Mouse (Mus musculus) cerebellum, adult 8-10 months (tissue): ENCODE data around the gene Lenep.

Source experiments
- DNase-seq: peaks from one replicate; pipeline ENCODE4 v3.0.0; 2022

Gene Lenep

DNA sequence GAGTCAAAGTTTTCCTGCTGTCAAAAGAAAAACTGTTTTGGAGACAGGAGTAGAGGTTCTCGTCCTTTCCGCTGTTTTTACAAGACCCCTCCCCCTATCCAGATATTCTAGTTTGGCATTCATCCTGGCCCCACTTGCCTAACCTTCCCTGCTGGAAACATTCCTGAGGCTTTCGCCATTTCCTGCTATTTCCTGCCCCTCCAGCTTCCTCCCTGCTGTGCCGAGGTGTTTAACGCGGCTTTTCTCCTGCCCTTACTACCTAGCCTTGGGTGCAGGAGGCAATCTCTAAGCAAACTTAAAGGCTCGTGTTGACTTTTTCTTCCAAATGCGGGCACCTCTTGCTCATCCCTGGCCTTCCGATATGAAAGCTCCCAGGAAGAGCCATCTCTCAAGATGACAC lies 17.0 kb upstream of the Lenep start:
- DNase-seq: no peak

DNA sequence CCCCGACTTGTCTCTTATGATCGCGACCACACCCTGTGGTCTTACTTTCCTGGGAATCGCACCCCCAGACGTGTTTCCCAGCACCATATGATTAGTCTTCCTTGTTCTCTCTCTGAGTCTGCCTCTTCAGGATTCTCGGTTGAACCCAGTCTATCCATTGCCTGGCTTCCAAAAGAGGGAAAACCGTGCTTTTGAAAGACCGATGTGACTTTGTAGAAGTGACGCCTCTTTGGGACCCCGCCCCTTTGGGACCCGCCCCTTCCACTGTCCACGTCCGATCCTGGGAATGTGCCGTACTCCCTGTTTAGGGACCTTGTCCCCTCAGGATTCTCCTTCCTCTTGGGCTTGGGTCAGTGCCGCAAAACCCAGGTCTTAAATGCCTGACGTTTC lies 16.3 kb upstream of the Lenep start:
- peak; percentile 37 for DNase-seq

- DNase-seq: peak; percentile 84
Observed at GRCm38 (mm10) chr3:89418170-89418860, 15.7 kb upstream of the Lenep start, which contains the start of the genes Cks1b and Shc1. Gene Cks1b, minus strand, starts transcription at chr3:89418383. Gene Shc1, plus strand, starts transcription at chr3:89418443.

DNA sequence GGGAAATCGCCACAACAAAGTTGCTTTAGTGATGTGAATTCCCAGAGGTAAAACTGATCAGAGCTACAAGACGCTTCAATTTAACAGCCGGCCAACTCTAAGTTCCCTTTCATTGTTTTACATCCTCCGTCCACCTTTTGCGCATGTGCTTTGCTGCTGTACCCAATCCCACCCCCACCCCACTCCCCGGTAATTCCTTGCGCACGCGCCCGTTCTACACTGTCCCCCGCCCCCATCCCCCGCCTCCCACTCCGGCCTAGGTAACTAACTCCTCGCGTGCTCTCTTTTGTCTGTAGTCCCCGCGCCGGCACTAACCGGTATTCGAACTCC lies 15.2 kb upstream of the Lenep start:
- DNase-seq: no peak

GRCm38 (mm10) chr3:89417131-89417530 lies 14.5 kb upstream of the Lenep start:
- DNase-seq: no peak

- no peak for DNase-seq
Observed at GRCm38 (mm10) chr3:89416158-89416557, 13.6 kb upstream of the Lenep start.

- DNase-seq: peak; percentile 100
Observed at GRCm38 (mm10) chr3:89411490-89412393, 9.1 kb upstream of the Lenep start, which contains the start of gene Flad1. Gene Flad1, minus strand, starts transcription at chr3:89411870.

DNA sequence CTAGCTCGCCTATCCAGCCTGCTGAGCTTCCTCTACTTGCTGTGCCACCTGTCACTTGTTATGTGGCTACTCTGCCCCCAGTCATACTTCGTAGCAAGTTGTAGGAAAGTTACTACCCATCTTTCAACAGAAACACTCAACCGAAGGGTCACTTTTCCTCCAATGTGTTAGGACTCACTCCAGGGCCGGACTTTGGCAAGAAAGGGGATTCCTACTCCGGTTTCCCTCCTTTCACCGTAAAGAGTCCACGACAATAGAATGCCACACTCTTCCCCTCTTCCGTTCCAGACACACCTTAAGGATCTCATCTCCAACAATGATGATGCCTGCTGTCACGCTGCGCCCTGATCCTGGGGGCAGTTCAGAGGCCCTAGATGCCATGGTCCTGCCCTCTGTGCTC lies 8.3 kb upstream of the Lenep start:
- DNase-seq: no peak

- no peak for DNase-seq
Observed at GRCm38 (mm10) chr3:89409701-89410100, 7.1 kb upstream of the Lenep start.

DNA sequence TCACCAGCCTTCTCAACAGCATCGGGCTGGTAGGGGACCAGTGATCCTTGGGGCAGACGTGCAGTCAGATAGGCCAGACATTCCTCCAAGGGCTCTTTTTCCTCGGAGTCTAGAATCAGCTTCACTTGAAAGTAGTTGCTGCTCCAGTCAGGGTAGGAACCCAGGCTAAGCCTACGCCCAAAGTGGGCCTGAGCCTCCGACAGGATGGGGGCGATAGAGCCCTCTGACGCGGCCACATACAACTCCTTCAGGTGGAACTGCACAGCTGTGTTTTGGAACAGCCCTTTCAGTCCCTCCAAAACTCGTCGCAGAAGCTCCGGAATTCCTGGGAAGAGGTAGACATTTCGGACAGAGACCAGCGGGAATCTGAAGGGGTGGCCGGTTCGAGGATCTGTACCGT lies 5.9 kb upstream of the Lenep start:
- DNase-seq: no peak

DNA sequence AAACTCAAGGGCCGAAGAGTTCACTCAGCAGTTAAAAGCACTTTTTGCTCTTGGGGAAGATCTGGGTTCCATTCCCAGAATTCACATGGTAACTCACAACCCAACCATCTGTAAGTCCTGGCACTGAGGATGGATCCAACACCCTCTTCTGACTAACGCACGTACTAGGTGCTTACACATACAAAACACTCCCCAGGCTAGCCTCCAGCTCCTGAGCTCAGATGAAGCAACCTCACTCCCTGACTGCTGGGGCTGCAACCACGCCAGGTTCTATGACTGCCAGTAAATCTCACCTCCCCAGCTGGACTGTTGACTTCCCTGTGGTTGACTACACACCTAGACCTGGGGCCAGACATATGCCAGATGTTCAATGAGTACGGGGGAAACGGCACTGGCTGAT lies 4.3 kb upstream of the Lenep start:
- no peak for DNase-seq

GRCm38 (mm10) chr3:89401329-89401728 lies 1.3 kb downstream of the Lenep start:
- DNase-seq: no peak

- no peak for DNase-seq
Observed at GRCm38 (mm10) chr3:89396654-89397005, 6.0 kb downstream of the Lenep start.

DNA sequence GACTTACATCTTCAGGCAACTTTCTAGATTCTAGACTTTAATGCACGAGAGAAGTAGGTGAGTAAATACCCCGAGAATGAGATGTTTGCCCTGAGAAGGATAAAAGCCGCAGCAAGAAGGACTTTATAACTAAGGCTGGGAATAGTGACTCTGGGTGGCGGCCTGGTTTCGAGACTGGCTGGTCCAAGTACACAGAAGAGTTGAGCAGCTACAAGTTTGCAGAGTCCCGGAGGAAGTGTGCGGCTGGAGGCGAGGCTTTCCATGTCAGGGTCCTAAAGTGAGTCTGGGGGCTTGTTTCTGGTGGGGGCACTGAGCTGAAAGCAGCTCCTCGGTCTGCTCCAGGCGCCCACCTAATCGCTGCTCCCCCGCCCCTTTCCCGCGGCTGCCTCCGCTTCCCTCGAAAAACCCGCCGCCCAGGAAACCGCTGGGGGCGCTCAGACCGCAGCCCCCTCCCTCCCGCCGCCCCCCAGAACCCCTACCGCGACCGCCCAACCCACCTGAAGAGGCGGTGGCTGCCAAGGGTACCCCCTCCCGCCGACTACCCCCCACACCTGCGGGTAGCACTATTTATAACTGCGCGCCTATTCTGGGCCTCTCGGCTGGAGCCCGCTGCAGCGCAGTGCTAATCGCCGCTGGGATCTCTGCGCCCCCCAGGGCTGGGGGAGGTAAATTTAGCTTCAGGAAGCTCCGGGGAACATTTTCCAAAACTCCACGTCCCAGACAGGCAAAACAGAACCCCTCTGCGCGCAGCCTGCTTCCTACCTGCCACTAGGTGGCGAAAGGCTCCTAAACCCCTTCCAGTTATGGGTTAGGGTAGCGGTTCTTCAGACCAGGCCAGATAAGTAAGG lies 6.6 kb downstream of the Lenep start:
- peak; percentile 76 for DNase-seq

DNA sequence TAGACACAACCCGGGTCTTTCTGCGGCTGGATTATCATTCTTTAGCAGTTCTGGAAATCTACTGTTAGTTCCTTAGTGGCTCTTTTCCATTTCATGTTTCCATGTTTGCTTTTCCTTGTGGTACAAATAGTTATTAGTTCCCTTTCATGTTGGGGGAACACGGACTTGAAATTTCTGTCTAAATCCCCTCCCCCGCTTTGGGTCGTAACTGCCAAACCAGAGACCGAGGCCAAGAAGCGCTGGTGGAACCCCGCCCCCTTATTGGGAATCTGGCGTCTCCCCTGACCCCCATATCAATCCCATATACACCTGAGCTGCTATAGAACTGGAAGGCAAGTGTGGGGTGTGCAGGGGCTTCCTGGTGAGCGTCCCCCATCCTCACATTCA lies 7.2 kb downstream of the Lenep start:
- DNase-seq: peak; percentile 51

DNA sequence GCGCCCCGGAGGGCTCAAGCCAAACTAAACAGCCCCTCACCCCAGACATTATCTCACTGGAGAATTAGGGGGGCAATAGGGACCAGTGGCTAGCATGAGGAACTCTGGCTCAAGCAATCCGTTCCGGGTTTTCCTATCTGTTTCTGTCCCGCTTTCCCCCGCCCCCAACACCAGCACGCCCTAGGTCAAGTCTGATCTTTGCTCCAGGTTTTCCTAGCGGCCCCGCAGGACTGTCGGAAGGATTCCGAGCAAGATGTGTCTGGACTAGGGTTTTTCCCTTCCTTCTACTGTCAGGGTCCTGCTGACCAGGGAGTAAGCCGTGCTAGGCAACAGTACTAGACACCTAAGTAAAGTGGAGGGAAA lies 7.7 kb downstream of the Lenep start:
- DNase-seq: peak; percentile 86

DNA sequence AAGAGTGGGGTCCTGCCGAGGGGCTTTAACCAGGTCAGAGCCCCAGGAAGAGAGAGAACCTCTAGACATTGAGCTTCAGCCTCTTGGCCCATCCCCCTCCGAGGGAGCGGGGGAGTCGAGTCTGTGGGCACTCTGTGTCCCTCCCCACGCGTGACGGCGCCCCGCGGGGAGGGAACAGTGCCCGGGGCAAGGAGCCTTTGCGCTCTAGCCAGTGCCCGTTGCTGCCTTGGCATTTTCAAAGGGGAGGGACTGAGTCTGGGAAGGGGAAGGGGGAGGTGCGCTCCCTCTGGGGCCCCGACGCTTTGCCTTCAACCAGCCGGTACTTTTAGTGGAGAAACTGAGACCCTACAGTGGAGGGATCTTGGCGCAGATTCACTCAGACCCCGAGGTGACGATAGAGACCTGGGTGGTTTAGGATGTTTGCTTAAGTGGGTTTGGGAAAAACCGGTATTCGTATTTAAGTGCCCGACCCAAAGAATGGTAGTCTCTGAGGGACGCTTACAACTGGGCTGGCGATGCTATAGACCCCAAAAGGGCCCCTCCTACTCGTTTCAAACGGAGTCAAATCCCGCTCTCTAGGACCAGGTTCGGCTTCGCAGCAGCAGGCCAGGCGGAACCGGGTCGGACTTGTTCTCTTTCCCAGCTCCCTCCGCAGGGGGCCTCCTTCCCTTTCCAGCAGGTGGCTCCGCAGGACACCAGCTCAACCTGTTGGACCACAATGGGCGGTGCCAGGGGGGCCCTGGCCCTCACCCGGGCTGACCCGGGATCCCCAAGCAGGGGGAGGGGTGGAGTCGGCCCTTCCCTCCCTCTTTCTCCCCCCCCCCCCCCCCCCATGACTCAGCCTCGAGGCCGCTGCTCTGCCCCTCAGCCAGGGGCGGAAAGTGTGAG lies 8.3 kb downstream of the Lenep start, which contains the start of gene Zbtb7b:
Zbtb7b (minus strand) TSS at position 771 of the 888 bp plus-strand sequence.
- peak; percentile 86 for DNase-seq

DNA sequence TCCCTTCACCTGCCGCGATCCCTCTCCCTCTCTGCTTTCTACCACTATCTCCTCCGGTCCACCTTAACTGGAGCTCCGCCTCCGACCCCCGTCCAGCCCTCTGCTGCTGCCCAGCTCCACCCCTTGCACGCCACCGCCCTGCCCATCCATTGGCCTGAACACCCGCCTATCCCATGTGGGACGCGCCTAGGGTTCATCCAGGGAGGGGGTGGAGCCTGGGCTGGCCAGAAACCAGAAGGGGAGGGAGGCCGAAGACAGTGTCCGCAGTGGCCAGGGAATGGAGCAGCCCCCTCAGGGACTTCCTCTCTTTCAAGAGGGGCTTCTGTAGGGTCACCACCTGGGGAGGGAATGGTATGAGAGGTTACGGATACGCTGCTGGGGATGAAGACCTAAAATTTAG lies 9.0 kb downstream of the Lenep start:
- peak; percentile 99 for DNase-seq

DNA sequence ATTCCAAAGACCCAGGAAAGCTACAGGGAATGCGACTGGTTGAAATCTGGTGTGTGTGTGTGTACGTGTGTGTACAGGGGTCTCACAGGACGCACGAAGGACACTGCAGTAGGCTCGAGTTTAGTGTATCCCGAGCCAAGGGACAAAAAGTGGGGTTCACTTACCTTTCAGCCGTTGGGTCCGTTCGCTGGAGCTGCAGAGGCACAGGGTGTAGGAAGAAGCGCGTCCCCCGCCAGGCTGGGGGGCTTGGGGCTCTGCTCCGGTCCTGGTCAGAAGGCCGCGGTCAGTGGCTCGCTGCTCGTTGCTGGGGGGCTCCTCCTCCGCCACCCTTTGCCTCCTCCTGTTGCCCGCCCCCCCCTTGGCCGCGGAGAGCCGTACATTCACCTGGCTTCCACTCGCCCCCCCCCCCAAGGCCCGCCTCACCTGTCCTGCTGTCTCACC lies 9.7 kb downstream of the Lenep start:
- peak; percentile 56 for DNase-seq

DNA sequence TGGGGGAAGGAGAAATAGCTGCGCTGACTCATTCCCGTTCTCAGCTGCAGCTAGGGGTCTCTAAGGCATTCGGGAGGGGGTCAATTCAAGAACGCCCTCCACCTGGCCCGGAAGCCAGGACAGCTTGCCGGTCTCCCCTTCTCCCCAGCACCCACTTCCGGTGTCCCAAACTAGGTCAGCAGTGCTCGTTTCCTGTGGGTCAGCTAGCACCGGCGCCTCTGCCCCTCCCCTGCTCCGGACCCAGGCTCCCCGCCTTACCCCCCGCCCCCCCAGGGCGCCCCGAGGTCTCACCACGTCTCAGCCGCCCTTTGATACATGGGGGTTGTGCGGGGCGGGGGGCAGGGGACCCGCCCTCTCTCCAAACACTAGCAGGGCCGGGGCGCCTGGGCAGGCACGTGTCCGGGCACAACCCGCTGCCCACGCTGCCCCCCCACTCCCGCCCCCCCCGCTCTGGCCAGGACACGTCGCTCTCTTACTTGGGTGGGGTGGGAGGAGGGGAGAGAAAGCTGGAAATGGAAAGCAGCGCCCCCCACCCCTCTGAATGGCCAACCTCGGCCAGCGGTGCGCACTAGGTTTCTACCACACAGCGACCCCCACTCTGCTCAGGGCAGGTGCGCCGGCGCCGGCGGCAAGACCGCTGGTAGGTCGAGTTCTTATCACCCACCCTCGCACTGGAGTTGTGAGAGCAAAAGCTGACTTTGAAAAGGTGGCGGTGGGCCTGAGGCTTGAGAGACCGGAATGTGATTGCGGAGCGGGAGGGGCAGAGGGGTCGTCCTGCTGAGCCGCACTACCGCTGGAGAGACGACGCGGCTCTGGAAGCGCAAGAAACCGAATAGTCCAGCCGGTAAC lies 10.7 kb downstream of the Lenep start:
- peak; percentile 55 for DNase-seq
